Mouse (Mus musculus): ENCODE results near the gene Rab33b. TPM values are rescaled to one million over a fixed set of nuclear protein-coding genes. Genes with fewer than 3 reads are reported as not detected.
A peak's percentile ranks its signal among the peaks of the same experiment; 100 is the strongest.

The Rab33b gene
- polyA plus RNA-seq, 1 experiment from 2014 or later, result 14.5 TPM

- Histone ChIP-seq H3K4me1 (ENCODE audit: control insufficient read depth, insufficient read depth, low read length) (no peaks in the 10 kb centered on the region), H3K36me3 (ENCODE audit: control insufficient read depth, insufficient read depth, low read length) (peaks cover 11% of the 10 kb centered on the region), H3K4me3 (ENCODE audit: low read depth, low read length) (no peak overlapping the region), H3K27me3 (ENCODE audit: control insufficient read depth, insufficient read depth, low read length) (no peaks in the 10 kb centered on the region), H3K9ac (ENCODE audit: low read length) (no peak overlapping the region), H3K9me3 (ENCODE audit: control insufficient read depth, low read length) (no peaks in the 10 kb centered on the region), H3K4me2 (no peak overlapping the region), H3K27ac (ENCODE audit: low read depth, low read length) (no peak overlapping the region)
- DNase-seq (ENCODE audit: low spot score, missing footprints), result no peak
- ATAC-seq (ENCODE audit: low FRiP score), result no peak
- WGBS, result 92% methylated on average over 16 of the region's 16 CpGs
These were observed 41.6 kb downstream of the Rab33b start for GRCm38 (mm10) chr3:51525186-51525785.

GRCm38 (mm10) chr3:51526891-51527290, 43.2 kb downstream of the Rab33b start:
- Histone ChIP-seq H3K36me3 (ENCODE audit: control insufficient read depth, insufficient read depth, low read length) (peaks cover 17% of the 10 kb centered on the region), H3K4me2 (no peak overlapping the region), H3K4me3 (ENCODE audit: low read depth, low read length) (no peak overlapping the region), H3K27me3 (ENCODE audit: control insufficient read depth, insufficient read depth, low read length) (no peaks in the 10 kb centered on the region), H3K27ac (ENCODE audit: low read depth, low read length) (no peak overlapping the region), H3K9me3 (ENCODE audit: control insufficient read depth, low read length) (no peaks in the 10 kb centered on the region), H3K9ac (ENCODE audit: low read length) (no peak overlapping the region), H3K4me1 (ENCODE audit: control insufficient read depth, insufficient read depth, low read length) (no peaks in the 10 kb centered on the region)
- WGBS, result 94% methylated on average over 13 of the region's 13 CpGs
- DNase-seq (ENCODE audit: low spot score, missing footprints), result no peak
- ATAC-seq (ENCODE audit: low FRiP score), result no peak

- DNase-seq (ENCODE audit: low spot score, missing footprints), result no peak
- Histone ChIP-seq H3K27ac (ENCODE audit: low read depth, low read length) (no peak overlapping the region), H3K4me2 (no peak overlapping the region), H3K27me3 (ENCODE audit: control insufficient read depth, insufficient read depth, low read length) (no peaks in the 10 kb centered on the region), H3K9ac (ENCODE audit: low read length) (no peak overlapping the region), H3K9me3 (ENCODE audit: control insufficient read depth, low read length) (no peaks in the 10 kb centered on the region), H3K4me3 (ENCODE audit: low read depth, low read length) (no peak overlapping the region), H3K36me3 (ENCODE audit: control insufficient read depth, insufficient read depth, low read length) (peaks cover 21% of the 10 kb centered on the region), H3K4me1 (ENCODE audit: control insufficient read depth, insufficient read depth, low read length) (no peaks in the 10 kb centered on the region)
- 90% methylated on average over 13 of the region's 13 CpGs for WGBS
- ATAC-seq (ENCODE audit: low FRiP score), result no peak
These were observed 48.0 kb downstream of the Rab33b start for GRCm38 (mm10) chr3:51531473-51532281.

- H3K4me3 ChIP-seq (ENCODE audit: low read depth, low read length), result no peak overlapping the region
- DNase-seq (ENCODE audit: low spot score, missing footprints) (no peak), ATAC-seq (ENCODE audit: low FRiP score) (no peak)
- no peak overlapping the region for H3K4me2 ChIP-seq
- no peaks in the 10 kb centered on the region for H3K27me3 ChIP-seq (ENCODE audit: control insufficient read depth, insufficient read depth, low read length)
- H3K9me3 ChIP-seq (ENCODE audit: control insufficient read depth, low read length), result no peaks in the 10 kb centered on the region
- no peaks in the 10 kb centered on the region for H3K4me1 ChIP-seq (ENCODE audit: control insufficient read depth, insufficient read depth, low read length)
- H3K36me3 ChIP-seq (ENCODE audit: control insufficient read depth, insufficient read depth, low read length), result peaks cover 20% of the 10 kb centered on the region
- 89% methylated on average over 5 of the region's 5 CpGs for WGBS
- no peak overlapping the region for H3K27ac ChIP-seq (ENCODE audit: low read depth, low read length)
- no peak overlapping the region for H3K9ac ChIP-seq (ENCODE audit: low read length)
These were observed 48.5 kb downstream of the Rab33b start for GRCm38 (mm10) chr3:51532282-51532620.

GRCm38 (mm10) chr3:51533573-51533972, 49.9 kb downstream of the Rab33b start:
- DNase-seq (ENCODE audit: low spot score, missing footprints), result no peak
- no peak overlapping the region for H3K4me3 ChIP-seq (ENCODE audit: low read depth, low read length)
- 87% methylated on average over 5 of the region's 5 CpGs for WGBS
- ATAC-seq (ENCODE audit: low FRiP score), result no peak
- H3K4me1 ChIP-seq (ENCODE audit: control insufficient read depth, insufficient read depth, low read length), result no peaks in the 10 kb centered on the region
- H3K27me3 ChIP-seq (ENCODE audit: control insufficient read depth, insufficient read depth, low read length), result no peaks in the 10 kb centered on the region
- H3K27ac ChIP-seq (ENCODE audit: low read depth, low read length), result no peak overlapping the region
- H3K9ac ChIP-seq (ENCODE audit: low read length), result no peak overlapping the region
- H3K36me3 ChIP-seq (ENCODE audit: control insufficient read depth, insufficient read depth, low read length), result peaks cover 21% of the 10 kb centered on the region
- H3K9me3 ChIP-seq (ENCODE audit: control insufficient read depth, low read length), result no peaks in the 10 kb centered on the region
- no peak overlapping the region for H3K4me2 ChIP-seq

- no peak for ATAC-seq (ENCODE audit: low FRiP score)
- 90% methylated on average over 9 of the region's 9 CpGs for WGBS
- Histone ChIP-seq H3K27ac (ENCODE audit: low read depth, low read length) (no peak overlapping the region), H3K9ac (ENCODE audit: low read length) (no peak overlapping the region), H3K9me3 (ENCODE audit: control insufficient read depth, low read length) (no peaks in the 10 kb centered on the region), H3K4me3 (ENCODE audit: low read depth, low read length) (no peak overlapping the region), H3K36me3 (ENCODE audit: control insufficient read depth, insufficient read depth, low read length) (peaks cover 23% of the 10 kb centered on the region), H3K4me1 (ENCODE audit: control insufficient read depth, insufficient read depth, low read length) (no peaks in the 10 kb centered on the region), H3K4me2 (no peak overlapping the region), H3K27me3 (ENCODE audit: control insufficient read depth, insufficient read depth, low read length) (no peaks in the 10 kb centered on the region)
- DNase-seq (ENCODE audit: low spot score, missing footprints), result no peak
These were observed 50.3 kb downstream of the Rab33b start for GRCm38 (mm10) chr3:51534013-51534412.

- Histone ChIP-seq H3K4me1 (ENCODE audit: control insufficient read depth, insufficient read depth, low read length) (no peaks in the 10 kb centered on the region), H3K36me3 (ENCODE audit: control insufficient read depth, insufficient read depth, low read length) (peaks cover 14% of the 10 kb centered on the region), H3K27me3 (ENCODE audit: control insufficient read depth, insufficient read depth, low read length) (no peaks in the 10 kb centered on the region), H3K27ac (ENCODE audit: low read depth, low read length) (no peak overlapping the region), H3K4me3 (ENCODE audit: low read depth, low read length) (no peak overlapping the region), H3K4me2 (no peak overlapping the region), H3K9me3 (ENCODE audit: control insufficient read depth, low read length) (no peaks in the 10 kb centered on the region), H3K9ac (ENCODE audit: low read length) (no peak overlapping the region)
- peak; percentile 96 for DNase-seq (ENCODE audit: low spot score, missing footprints)
- no peak for ATAC-seq (ENCODE audit: low FRiP score)
- WGBS, result 56% methylated on average over 15 of the region's 15 CpGs
These were observed 56.1 kb downstream of the Rab33b start for GRCm38 (mm10) chr3:51539567-51540408.

GRCm38 (mm10) chr3:51540659-51541058, 56.9 kb downstream of the Rab33b start:
- Histone ChIP-seq H3K9ac (ENCODE audit: low read length) (no peak overlapping the region), H3K36me3 (ENCODE audit: control insufficient read depth, insufficient read depth, low read length) (peaks cover 14% of the 10 kb centered on the region), H3K4me2 (no peak overlapping the region), H3K27ac (ENCODE audit: low read depth, low read length) (no peak overlapping the region), H3K9me3 (ENCODE audit: control insufficient read depth, low read length) (no peaks in the 10 kb centered on the region), H3K4me1 (ENCODE audit: control insufficient read depth, insufficient read depth, low read length) (no peaks in the 10 kb centered on the region), H3K4me3 (ENCODE audit: low read depth, low read length) (no peak overlapping the region), H3K27me3 (ENCODE audit: control insufficient read depth, insufficient read depth, low read length) (no peaks in the 10 kb centered on the region)
- WGBS, result 97% methylated on average over 9 of the region's 9 CpGs
- DNase-seq (ENCODE audit: low spot score, missing footprints) (no peak), ATAC-seq (ENCODE audit: low FRiP score) (no peak)
